ENCODE assay signal across 8 mouse cellular contexts in genomic region chr7:29280801-29281200, GRCm38 (mm10). TPM values are rescaled to one million over a fixed set of nuclear protein-coding genes. Genes with fewer than 3 reads are reported as not detected.
A peak's percentile ranks its signal among the peaks of the same experiment; 100 is the strongest.
DNase-seq lines count a peak whose midpoint lies in the region; ATAC-seq and TF ChIP-seq lines count a peak whose summit lies in the region.

No protein-coding gene starts in this region.

- peak overlapping the region; percentile 77 for H3K9ac ChIP-seq in heart, embryonic 15.5 days

- no peak for ATAC-seq in heart, embryonic 15.5 days (replicated peaks; ENCODE audit: insufficient number of reproducible peaks, insufficient read depth, low FRiP score, low read depth)
- ATAC-seq in G1E (ENCODE audit: extremely low read depth, insufficient number of reproducible peaks, low FRiP score, poor library complexity, severe bottlenecking), result no peak
- ATAC-seq in megakaryocyte-erythroid progenitor cell, adult 5-6 weeks (replicated peaks; ENCODE audit: low FRiP score, low TSS enrichment, poor library complexity, severe bottlenecking), result peak; percentile 67

- peaks cover 26% of the 10 kb centered on the region for H3K4me1 ChIP-seq in heart, embryonic 15.5 days (replicated peaks)
- H3K4me1 ChIP-seq in G1E (ENCODE audit: insufficient read depth, low read depth, low read length), result peaks cover 34% of the 10 kb centered on the region

- H3K4me2 ChIP-seq in heart, embryonic 15.5 days, result peak overlapping the region; percentile 96

- DNase-seq in heart, postnatal 36 days, result no peak
- peak; percentile 56 for DNase-seq in G1E (ENCODE audit: low spot score)
- DNase-seq in heart, postnatal 10 days, result peak; percentile 36 to 43
- DNase-seq in frontal cortex, postnatal 25 days (ENCODE audit: low spot score in 2 of 2), result no peak
- DNase-seq in layer of hippocampus, adult 18-20 months (ENCODE audit: low spot score in 2 of 2), result no peak
- DNase-seq in right cerebral cortex, postnatal 4 days, result no peak

- H3K27ac ChIP-seq in heart, embryonic 15.5 days, result peak overlapping the region; percentile 65; the same call in 1 of the 2 replicates

- peaks cover 5% of the 10 kb centered on the region; the same call in 1 of the 2 replicates for H3K27me3 ChIP-seq in heart, embryonic 15.5 days
- H3K27me3 ChIP-seq in G1E (ENCODE audit: insufficient read depth, low read length), result peaks cover 8% of the 10 kb centered on the region

- TF ChIP-seq CTCF in G1E (IDR thresholded peaks at IDR 0.05; ENCODE audit: low read depth, low read length), result no peak

- no peaks in the 10 kb centered on the region for H3K9me3 ChIP-seq in heart, embryonic 15.5 days (replicated peaks)
- no peaks in the 10 kb centered on the region for H3K9me3 ChIP-seq in G1E (replicated peaks)

- 14% methylated on average over 13 of the region's 13 CpGs for WGBS in heart, embryonic 15.5 days

- intact Hi-C loops in heart, postnatal 36 days (cut with DNase I), result no loop called here
- intact Hi-C loops in heart, postnatal 10 days (cut with DNase I), result loop anchor here (5.0 kb wide), 1 partner anchor 34 kb away; the partner anchor contains the start of gene 2200002D01Rik

- no peaks in the 10 kb centered on the region for H3K36me3 ChIP-seq in heart, embryonic 15.5 days
- H3K36me3 ChIP-seq in G1E (replicated peaks), result peaks cover 34% of the 10 kb centered on the region

- H3K4me3 ChIP-seq in heart, embryonic 15.5 days, result peak overlapping the region; percentile 72
- peak overlapping the region; percentile 79 for H3K4me3 ChIP-seq in G1E (ENCODE audit: low read depth, low read length)

RNA-seq across cellular contexts. Expression of gene Spint2, which starts 0.9 kb away (rescaled TPM):
- polyA plus RNA-seq in heart, embryonic 15.5 days (2015; fragmentation: Nextera tagmentation; extraction: Ambion mirVana), result 77.9 and 125 TPM in 2 replicates
- total RNA-seq in heart, postnatal 36 days (2021), result 10 to 100 TPM; 34.8 to 44.9 TPM
- 24.4 and 33.4 TPM in 2 replicates for total RNA-seq in G1E (2014; fragmentation: Nextera tagmentation)
- 19.3 and 21.4 TPM in 2 replicates for total RNA-seq in G1E (2017)
- 102 and 138 TPM in 2 replicates for polyA plus RNA-seq in G1E (2012)
- 10 to 100 TPM; 53.3 to 62.7 TPM for total RNA-seq in heart, postnatal 10 days (2021)
- 34.9 and 39.2 TPM in 2 replicates for total RNA-seq in megakaryocyte-erythroid progenitor cell, adult 5-6 weeks (2014; fragmentation: Nextera tagmentation)
- total RNA-seq in megakaryocyte-erythroid progenitor cell, adult 5-6 weeks (2017), result 28.1 and 35.4 TPM in 2 replicates
- 10 to 100 TPM; 21.9 to 26.1 TPM for total RNA-seq in layer of hippocampus, adult 18-20 months (2021)

RNA-seq across cellular contexts. Expression of gene Ppp1r14a, which starts 8.3 kb away (rescaled TPM):
- polyA plus RNA-seq in heart, embryonic 15.5 days (2015; fragmentation: Nextera tagmentation; extraction: Ambion mirVana), result 17.0 and 20.8 TPM in 2 replicates
- total RNA-seq in heart, postnatal 36 days (2021), result 10 to 100 TPM in 1 of 2 experiments, 1 to 10 TPM in 1; 9.6 to 10.5 TPM
- total RNA-seq in G1E (2014; fragmentation: Nextera tagmentation) (not detected in 2 replicates), G1E (2017) (not detected in 2 replicates)
- 0.23 and 0.28 TPM in 2 replicates for polyA plus RNA-seq in G1E (2012)
- 10 to 100 TPM; 21.2 to 27.8 TPM for total RNA-seq in heart, postnatal 10 days (2021)
- total RNA-seq in megakaryocyte-erythroid progenitor cell, adult 5-6 weeks (2014; fragmentation: Nextera tagmentation), result not detected in 2 replicates
- total RNA-seq in megakaryocyte-erythroid progenitor cell, adult 5-6 weeks (2017), result not detected in 2 replicates
- total RNA-seq in layer of hippocampus, adult 18-20 months (2021), result 10 to 100 TPM; 28.1 to 31.3 TPM

RNA-seq across cellular contexts. Expression of gene Dpf1, which starts 22.9 kb away (rescaled TPM):
- polyA plus RNA-seq in heart, embryonic 15.5 days (2015; fragmentation: Nextera tagmentation; extraction: Ambion mirVana), result 2.6 and 3.9 TPM in 2 replicates
- total RNA-seq in heart, postnatal 36 days (2021), result under 1 TPM; 0.44 to 0.51 TPM
- total RNA-seq in G1E (2014; fragmentation: Nextera tagmentation) (21.8 and 23.8 TPM in 2 replicates), G1E (2017) (6.8 and 9.4 TPM in 2 replicates)
- polyA plus RNA-seq in G1E (2012), result 47.4 and 50.3 TPM in 2 replicates
- 1 to 10 TPM in 1 of 2 experiments, under 1 TPM in 1; 0.45 to 2.1 TPM for total RNA-seq in heart, postnatal 10 days (2021)
- total RNA-seq in megakaryocyte-erythroid progenitor cell, adult 5-6 weeks (2014; fragmentation: Nextera tagmentation), result 2.5 and 2.9 TPM in 2 replicates
- total RNA-seq in megakaryocyte-erythroid progenitor cell, adult 5-6 weeks (2017), result 0.19 and 14.6 TPM in 2 replicates
- total RNA-seq in layer of hippocampus, adult 18-20 months (2021), result 100 to 1,000 TPM; 105 to 112 TPM

RNA-seq across cellular contexts. Expression of gene 2200002D01Rik, which starts 32.5 kb away (rescaled TPM):
- polyA plus RNA-seq in heart, embryonic 15.5 days (2015; fragmentation: Nextera tagmentation; extraction: Ambion mirVana), result 6.3 and 7.1 TPM in 2 replicates
- total RNA-seq in heart, postnatal 36 days (2021), result 1 to 10 TPM; 1.9 to 2.0 TPM
- total RNA-seq in G1E (2014; fragmentation: Nextera tagmentation), result not detected in 2 replicates
- 0.12 and 0.22 TPM in 2 replicates for total RNA-seq in G1E (2017)
- not detected in 2 replicates for polyA plus RNA-seq in G1E (2012)
- total RNA-seq in heart, postnatal 10 days (2021), result 1 to 10 TPM; 2.6 to 3.5 TPM
- total RNA-seq in megakaryocyte-erythroid progenitor cell, adult 5-6 weeks (2014; fragmentation: Nextera tagmentation), result 0.74 and 0.98 TPM in 2 replicates
- 5.6 TPM in 1 of 2 replicates, not detected in the other for total RNA-seq in megakaryocyte-erythroid progenitor cell, adult 5-6 weeks (2017)
- total RNA-seq in layer of hippocampus, adult 18-20 months (2021), result not detected

RNA-seq across cellular contexts. Expression of gene Yif1b, which starts 42.7 kb away (rescaled TPM):
- polyA plus RNA-seq in heart, embryonic 15.5 days (2015; fragmentation: Nextera tagmentation; extraction: Ambion mirVana), result 98.2 and 107 TPM in 2 replicates
- total RNA-seq in heart, postnatal 36 days (2021), result 10 to 100 TPM; 69.1 to 73.8 TPM
- 114 and 133 TPM in 2 replicates for total RNA-seq in G1E (2014; fragmentation: Nextera tagmentation)
- 27.8 and 31.3 TPM in 2 replicates for total RNA-seq in G1E (2017)
- polyA plus RNA-seq in G1E (2012), result 228 and 275 TPM in 2 replicates
- 10 to 100 TPM; 72.9 to 75.1 TPM for total RNA-seq in heart, postnatal 10 days (2021)
- 32.2 and 50.7 TPM in 2 replicates for total RNA-seq in megakaryocyte-erythroid progenitor cell, adult 5-6 weeks (2014; fragmentation: Nextera tagmentation)
- 11.4 and 23.5 TPM in 2 replicates for total RNA-seq in megakaryocyte-erythroid progenitor cell, adult 5-6 weeks (2017)
- total RNA-seq in layer of hippocampus, adult 18-20 months (2021), result 10 to 100 TPM; 40.4 to 42.6 TPM

Comparison
In these comparisons a context has a peak if more than half of its experiments do, and no peak if none do; other contexts are left out.
1. DNase-seq: peak in G1E (single experiment) and heart, postnatal 10 days (2 of 2); none in heart, postnatal 36 days (0 of 2), frontal cortex, postnatal 25 days (0 of 2), layer of hippocampus, adult 18-20 months (0 of 2) and right cerebral cortex, postnatal 4 days (single experiment).
2. RNA of gene Ppp1r14a, which starts 8.3 kb away (total RNA-seq): 28.1 to 31.3 TPM in layer of hippocampus, adult 18-20 months, 21.2 to 27.8 TPM in heart, postnatal 10 days and 9.6 to 10.5 TPM in heart, postnatal 36 days; not detected in G1E and not detected in megakaryocyte-erythroid progenitor cell, adult 5-6 weeks; every median in the first group is over 10 times any median in the second.
3. RNA of gene Dpf1, which starts 22.9 kb away (total RNA-seq): 105 to 112 TPM in layer of hippocampus, adult 18-20 months; 6.8 to 23.8 TPM in G1E, 0.19 to 14.6 TPM in megakaryocyte-erythroid progenitor cell, adult 5-6 weeks, 0.45 to 2.1 TPM in heart, postnatal 10 days and 0.44 to 0.51 TPM in heart, postnatal 36 days; every median in the first group is over 4 times any median in the second.